Mouse (Mus musculus) cortical plate, adult 2 months (tissue): ENCODE data around the gene Zfp948.

ENCODE experiments used
- CTCF ChIP-seq: fragments of 200-500 bp; IDR thresholded peaks from 2 replicates; pipeline ENCODE4 v1.5.1; 2011; ENCODE audit warnings: mild to moderate bottlenecking, control low read depth, low read length; ENCODE audit not compliant: insufficient read depth; ENCODE audit errors: extremely low read depth
- POLR2A ChIP-seq: fragments of 200-500 bp; IDR thresholded peaks from 2 replicates; pipeline ENCODE4 v1.6.1; 2011; ENCODE audit warnings: mild to moderate bottlenecking, low read length, control low read depth; ENCODE audit not compliant: insufficient read depth; ENCODE audit errors: extremely low read depth

GRCm38 (mm10) chr17:21557831-21558230 is 9.0 kb upstream of the Zfp948 start:
- TF ChIP-seq CTCF (no peak), POLR2A (no peak)
